Mouse (Mus musculus): Measurements from ENCODE around the gene Eif4e. TPM values are rescaled to one million over a fixed set of nuclear protein-coding genes. Genes with fewer than 3 reads are reported as not detected.

Gene Eif4e
- total RNA-seq (2014; rRNA removed; ENCODE audit: low replicate concordance) (36.4 and 42.1 TPM in 2 replicates), polyA plus RNA-seq (2015; fragmentation: Nextera tagmentation; extraction: Ambion mirVana) (172 and 175 TPM in 2 replicates)

GRCm38 (mm10) chr3:138526073-138526915 lies at the start of gene Eif4e:
Gene Eif4e (plus strand): TSS chr3:138526179.
- Histone ChIP-seq H3K36me3 (replicated peaks; ENCODE audit: control insufficient read depth, insufficient read depth, low read length) (no peaks in the 10 kb centered on the region), H3K4me1 (ENCODE audit: control insufficient read depth, insufficient read depth) (peaks cover 23% of the 10 kb centered on the region), H3K27ac (ENCODE audit: low read depth) (peak within 1 kb of the TSS; percentile 96), H3K9ac (replicated peaks; ENCODE audit: low read depth, low read length) (peak within 1 kb of the TSS; percentile 85), H3K27me3 (ENCODE audit: control insufficient read depth, insufficient read depth, low read length) (no peaks in the 10 kb centered on the region), H3K4me3 (ENCODE audit: low read depth, low read length) (peak within 1 kb of the TSS; percentile 100), H3K9me3 (replicated peaks; ENCODE audit: control insufficient read depth, low read length) (no peaks in the 10 kb centered on the region), H3K4me2 (ENCODE audit: low read depth, low read length) (peak within 1 kb of the TSS; percentile 99)
- WGBS = 2% methylated on average over 39 of the region's 39 CpGs
- TF ChIP-seq EP300 (IDR thresholded peaks at IDR 0.05; ENCODE audit: low read depth) (no peak), CTCF (IDR thresholded peaks at IDR 0.05; ENCODE audit: low read depth) (no peak)
- DNase-seq (ENCODE audit: low spot score) (peak; percentile 64), ATAC-seq (ENCODE audit: insufficient read depth, low read depth) (peak; percentile 43)

- Histone ChIP-seq H3K9ac (replicated peaks; ENCODE audit: low read depth, low read length) (no peak overlapping the region), H3K4me1 (ENCODE audit: control insufficient read depth, insufficient read depth) (peaks cover 11% of the 10 kb centered on the region; the same call in 1 of the 2 replicates), H3K4me2 (ENCODE audit: low read depth, low read length) (no peak overlapping the region), H3K4me3 (ENCODE audit: low read depth, low read length) (no peak overlapping the region), H3K27ac (ENCODE audit: low read depth) (no peak overlapping the region), H3K36me3 (replicated peaks; ENCODE audit: control insufficient read depth, insufficient read depth, low read length) (peaks cover 30% of the 10 kb centered on the region), H3K9me3 (replicated peaks; ENCODE audit: control insufficient read depth, low read length) (no peaks in the 10 kb centered on the region), H3K27me3 (ENCODE audit: control insufficient read depth, insufficient read depth, low read length) (no peaks in the 10 kb centered on the region)
- TF ChIP-seq EP300 (IDR thresholded peaks at IDR 0.05; ENCODE audit: low read depth) (no peak), CTCF (IDR thresholded peaks at IDR 0.05; ENCODE audit: low read depth) (no peak)
- DNase-seq (ENCODE audit: low spot score) (no peak), ATAC-seq (ENCODE audit: insufficient read depth, low read depth) (no peak)
- 89% methylated on average over 8 of the region's 8 CpGs for WGBS
Observed at GRCm38 (mm10) chr3:138479489-138479888, 46.5 kb upstream of the Eif4e start.

- ATAC-seq (ENCODE audit: insufficient read depth, low read depth) = peak; percentile 57
- Histone ChIP-seq H3K27ac (ENCODE audit: low read depth) (peak overlapping the region; percentile 51), H3K9me3 (replicated peaks; ENCODE audit: control insufficient read depth, low read length) (no peaks in the 10 kb centered on the region), H3K4me3 (ENCODE audit: low read depth, low read length) (no peak overlapping the region), H3K9ac (replicated peaks; ENCODE audit: low read depth, low read length) (no peak overlapping the region), H3K4me1 (ENCODE audit: control insufficient read depth, insufficient read depth) (peaks cover 11% of the 10 kb centered on the region; the same call in 1 of the 2 replicates), H3K27me3 (ENCODE audit: control insufficient read depth, insufficient read depth, low read length) (no peaks in the 10 kb centered on the region), H3K36me3 (replicated peaks; ENCODE audit: control insufficient read depth, insufficient read depth, low read length) (peaks cover 24% of the 10 kb centered on the region), H3K4me2 (ENCODE audit: low read depth, low read length) (peak overlapping the region; percentile 27)
- TF ChIP-seq CTCF (IDR thresholded peaks at IDR 0.05; ENCODE audit: low read depth) (no peak), EP300 (IDR thresholded peaks at IDR 0.05; ENCODE audit: low read depth) (no peak)
- peak; percentile 26 for DNase-seq (ENCODE audit: low spot score)
- WGBS = 36% methylated on average over 14 of the region's 14 CpGs
Observed at GRCm38 (mm10) chr3:138481526-138482284, 44.3 kb upstream of the Eif4e start.

GRCm38 (mm10) chr3:138483240-138483639 lies 42.7 kb upstream of the Eif4e start:
- H3K9ac ChIP-seq (replicated peaks; ENCODE audit: low read depth, low read length) = no peak overlapping the region
- H3K36me3 ChIP-seq (replicated peaks; ENCODE audit: control insufficient read depth, insufficient read depth, low read length) = peaks cover 23% of the 10 kb centered on the region
- no peak overlapping the region for H3K4me3 ChIP-seq (ENCODE audit: low read depth, low read length)
- no peak for TF ChIP-seq EP300 (IDR thresholded peaks at IDR 0.05; ENCODE audit: low read depth)
- TF ChIP-seq CTCF (IDR thresholded peaks at IDR 0.05; ENCODE audit: low read depth) = no peak
- WGBS = 86% methylated on average over 2 of the region's 2 CpGs
- no peaks in the 10 kb centered on the region for H3K27me3 ChIP-seq (ENCODE audit: control insufficient read depth, insufficient read depth, low read length)
- H3K27ac ChIP-seq (ENCODE audit: low read depth) = no peak overlapping the region
- no peak overlapping the region for H3K4me2 ChIP-seq (ENCODE audit: low read depth, low read length)
- H3K9me3 ChIP-seq (replicated peaks; ENCODE audit: control insufficient read depth, low read length) = no peaks in the 10 kb centered on the region
- ATAC-seq (ENCODE audit: insufficient read depth, low read depth) = no peak
- H3K4me1 ChIP-seq (ENCODE audit: control insufficient read depth, insufficient read depth) = peaks cover 17% of the 10 kb centered on the region
- no peak for DNase-seq (ENCODE audit: low spot score)

GRCm38 (mm10) chr3:138488584-138489326 lies 37.2 kb upstream of the Eif4e start:
- Histone ChIP-seq H3K9me3 (replicated peaks; ENCODE audit: control insufficient read depth, low read length) (no peaks in the 10 kb centered on the region), H3K4me3 (ENCODE audit: low read depth, low read length) (peak overlapping the region; percentile 93), H3K4me2 (ENCODE audit: low read depth, low read length) (peak overlapping the region; percentile 66), H3K9ac (replicated peaks; ENCODE audit: low read depth, low read length) (peak overlapping the region; percentile 85), H3K36me3 (replicated peaks; ENCODE audit: control insufficient read depth, insufficient read depth, low read length) (no peaks in the 10 kb centered on the region; the same call in 1 of the 2 replicates), H3K4me1 (ENCODE audit: control insufficient read depth, insufficient read depth) (peaks cover 9% of the 10 kb centered on the region), H3K27ac (ENCODE audit: low read depth) (peak overlapping the region; percentile 81), H3K27me3 (ENCODE audit: control insufficient read depth, insufficient read depth, low read length) (no peaks in the 10 kb centered on the region)
- ATAC-seq (ENCODE audit: insufficient read depth, low read depth) (peak; percentile 44; the same call in 1 of the 2 replicates), DNase-seq (ENCODE audit: low spot score) (no peak)
- WGBS = under 1% methylated on average over 60 of the region's 61 CpGs
- no peak for TF ChIP-seq CTCF (IDR thresholded peaks at IDR 0.05; ENCODE audit: low read depth)
- no peak for TF ChIP-seq EP300 (IDR thresholded peaks at IDR 0.05; ENCODE audit: low read depth)
